Mouse (Mus musculus) spleen, adult 2 months (tissue): Measurements from ENCODE around the gene Ccdc149.

Source experiments
- CTCF ChIP-seq: fragments of 200-500 bp; IDR thresholded peaks from 2 replicates; pipeline ENCODE4 v1.5.1; 2011; ENCODE audit warnings: mild to moderate bottlenecking, inconsistent platforms; ENCODE audit not compliant: insufficient read depth, insufficient read length, insufficient replicate concordance; ENCODE audit errors: extremely low read depth
- POLR2A ChIP-seq: fragments of 200-500 bp; IDR thresholded peaks from 2 replicates; pipeline ENCODE4 v1.6.1; 2011; ENCODE audit warnings: low read depth, low read length, inconsistent platforms

GRCm38 (mm10) chr5:52383748-52384147 lies 87.6 kb downstream of the Ccdc149 start:
- no peak for TF ChIP-seq POLR2A
- no peak for TF ChIP-seq CTCF
